8 mouse cellular contexts compared by ENCODE assay signal in the genomic region with DNA sequence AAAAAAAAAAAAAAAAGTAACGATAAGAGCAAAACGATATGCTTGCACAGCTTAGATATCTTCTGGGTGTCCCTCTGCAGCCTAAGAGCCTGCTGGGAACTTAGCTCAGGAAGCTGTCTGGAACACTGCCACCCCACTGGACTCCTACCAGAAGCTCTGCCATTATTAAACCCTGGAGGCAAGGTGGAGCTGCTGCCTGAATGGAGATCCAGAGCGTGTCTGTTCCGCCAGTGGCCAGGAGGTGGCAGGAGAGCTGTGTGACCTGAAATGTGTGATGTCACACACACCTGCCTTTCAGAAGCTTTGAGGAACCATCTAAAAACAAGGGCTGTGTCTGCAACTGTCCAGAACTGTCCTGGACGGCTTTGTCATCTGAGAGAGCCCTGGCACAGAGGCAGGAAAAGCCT. TPM values are rescaled to one million over a fixed set of nuclear protein-coding genes. Genes with fewer than 3 reads are reported as not detected.
DNase-seq lines count a peak whose midpoint lies in the region; ATAC-seq lines count a peak whose summit lies in the region.

No protein-coding gene starts in this region.

- H3K9me3 ChIP-seq in hindbrain, embryonic 10.5 days: no peaks in the 10 kb centered on the region
- no peaks in the 10 kb centered on the region for H3K9me3 ChIP-seq in hindbrain, embryonic 12.5 days (replicated peaks)
- no peaks in the 10 kb centered on the region for H3K9me3 ChIP-seq in limb, embryonic 13.5 days

- H3K4me3 ChIP-seq in hindbrain, embryonic 10.5 days: no peak overlapping the region
- H3K4me3 ChIP-seq in hindbrain, embryonic 12.5 days: no peak overlapping the region
- no peak overlapping the region for H3K4me3 ChIP-seq in limb, embryonic 13.5 days

- WGBS in hindbrain, embryonic 10.5 days: 40% methylated on average over 5 of the region's 5 CpGs
- 43% methylated on average over 5 of the region's 5 CpGs for WGBS in hindbrain, embryonic 12.5 days
- WGBS in limb, embryonic 13.5 days: 33% methylated on average over 5 of the region's 5 CpGs

- no peaks in the 10 kb centered on the region for H3K4me1 ChIP-seq in hindbrain, embryonic 10.5 days (replicated peaks)
- H3K4me1 ChIP-seq in hindbrain, embryonic 12.5 days: peaks cover 5% of the 10 kb centered on the region; the same call in 1 of the 2 replicates
- H3K4me1 ChIP-seq in limb, embryonic 13.5 days: 0 out of 2 replicates have a peak, but pooled peaks cover 4% of the 10 kb centered on the region

- no peak overlapping the region for H3K9ac ChIP-seq in hindbrain, embryonic 12.5 days
- no peak overlapping the region for H3K9ac ChIP-seq in limb, embryonic 13.5 days

- no peak for ATAC-seq in hindbrain, embryonic 12.5 days (ENCODE audit: low FRiP score)
- peak; percentile 64; the same call in 1 of the 2 replicates for ATAC-seq in limb, embryonic 13.5 days (ENCODE audit: low FRiP score, low read depth)

- no peak overlapping the region for H3K27ac ChIP-seq in hindbrain, embryonic 10.5 days
- H3K27ac ChIP-seq in hindbrain, embryonic 12.5 days: no peak overlapping the region
- H3K27ac ChIP-seq in limb, embryonic 13.5 days: no peak overlapping the region

- no peaks in the 10 kb centered on the region for H3K36me3 ChIP-seq in hindbrain, embryonic 10.5 days
- no peaks in the 10 kb centered on the region for H3K36me3 ChIP-seq in hindbrain, embryonic 12.5 days
- 0 out of 2 replicates have a peak, but pooled peaks cover 3% of the 10 kb centered on the region for H3K36me3 ChIP-seq in limb, embryonic 13.5 days

- no peaks in the 10 kb centered on the region for H3K27me3 ChIP-seq in hindbrain, embryonic 10.5 days (ENCODE audit: insufficient read depth, poor library complexity, severe bottlenecking)
- H3K27me3 ChIP-seq in hindbrain, embryonic 12.5 days: no peaks in the 10 kb centered on the region
- H3K27me3 ChIP-seq in limb, embryonic 13.5 days: no peaks in the 10 kb centered on the region

- no peak overlapping the region for H3K4me2 ChIP-seq in hindbrain, embryonic 12.5 days (replicated peaks)
- H3K4me2 ChIP-seq in limb, embryonic 13.5 days (replicated peaks): no peak overlapping the region

- peak; percentile 73 for DNase-seq in hindbrain, embryonic 10.5 days (ENCODE audit: low spot score)
- peak; percentile 69 for DNase-seq in embryo, embryonic 9.5 days (ENCODE audit: extremely low spot score)
- DNase-seq in heart, adult 18-20 months: peak; percentile 93 to 95
- peak; percentile 98 for DNase-seq in kidney, adult 9 months
- DNase-seq in monocyte, adult 2 months (ENCODE audit: low read depth in 1 of 2, low spot score in 2 of 2): peak; percentile 10 to 65
- peak; percentile 55 to 75 for DNase-seq in spleen, postnatal 14 days (ENCODE audit: low spot score in 2 of 2)

RNA-seq across cellular contexts. Expression of a gene that starts 13.6 kb away (rescaled TPM):
- polyA plus RNA-seq in hindbrain, embryonic 10.5 days (2016; fragmentation: Nextera tagmentation; extraction: Ambion mirVana): 33.9 and 36.0 TPM in 2 replicates
- 36.4 and 37.9 TPM in 2 replicates for polyA plus RNA-seq in hindbrain, embryonic 12.5 days (2016; fragmentation: Nextera tagmentation; extraction: Ambion mirVana)
- total RNA-seq in heart, adult 18-20 months (2021): 10 to 100 TPM; 92.1 to 92.4 TPM
- 50.2 and 52.4 TPM in 2 replicates for polyA plus RNA-seq in limb, embryonic 13.5 days (2015; fragmentation: Nextera tagmentation; extraction: Ambion mirVana)

Comparison
In these comparisons a context has a peak if more than half of its experiments do, and no peak if none do; other contexts are left out.
1. DNase-seq: peak in every context shown above with its lines; median percentile 98 in kidney, adult 9 months; 94 in heart, adult 18-20 months; 73 in hindbrain, embryonic 10.5 days; 69 in embryo, embryonic 9.5 days; 65 in spleen, postnatal 14 days; 38 in monocyte, adult 2 months.